Mouse (Mus musculus): Measurements from ENCODE around the gene Slc6a16.

DNA sequence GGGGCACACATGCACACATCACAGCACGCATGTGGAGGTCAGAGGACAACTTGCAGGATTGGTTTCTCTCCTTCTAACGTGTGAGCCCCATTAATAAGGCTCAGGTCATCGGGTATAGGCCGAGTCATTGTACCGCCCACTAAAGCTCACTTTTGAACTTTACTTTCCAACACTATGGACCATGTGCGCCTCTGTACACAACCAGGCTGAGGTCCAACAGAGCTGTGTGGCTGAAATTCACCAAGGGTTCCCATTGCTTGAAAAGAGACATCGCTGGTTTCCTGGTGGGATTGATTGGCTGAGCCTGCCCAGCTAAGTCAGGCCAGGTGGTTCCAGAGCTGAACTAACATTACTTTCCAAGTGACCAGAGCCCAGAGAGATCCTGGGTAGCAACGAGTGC, 32.8 kb downstream of the Slc6a16 start:
- no peak for TF ChIP-seq CTCF (IDR thresholded peaks at IDR 0.05)
- TF ChIP-seq EP300 (IDR thresholded peaks at IDR 0.05; ENCODE audit: insufficient read depth, low read depth, low read length) = no peak
- no peak for TF ChIP-seq POLR2A (IDR thresholded peaks at IDR 0.05; ENCODE audit: insufficient read depth, low read depth, low read length)
